Mouse (Mus musculus) cerebellum, postnatal 36 days (tissue): Measurements from ENCODE around the gene Tnni2.
A peak's percentile ranks its signal among the peaks of the same experiment; 100 is the strongest.

Experiments used
- DNase-seq, 2 experiments: peaks; one replicate each; pipeline ENCODE4 v3.0.0; 2021 to 2022; ENCODE audit warnings: mixed read lengths in 2 of 2

Gene Tnni2

GRCm38 (mm10) chr7:142461446-142461845, 19.8 kb downstream of the Tnni2 start:
- DNase-seq: peak in 1 of 2 experiments; percentile 1

GRCm38 (mm10) chr7:142462190-142462589, 20.6 kb downstream of the Tnni2 start:
- DNase-seq: peak in 1 of 2 experiments; percentile 3

- peak in 1 of 2 experiments; percentile 2 for DNase-seq
Measured at GRCm38 (mm10) chr7:142462594-142463078, 21.0 kb downstream of the Tnni2 start.

GRCm38 (mm10) chr7:142470171-142470691, 28.6 kb downstream of the Tnni2 start:
- no peak for DNase-seq

GRCm38 (mm10) chr7:142470808-142471413, 29.3 kb downstream of the Tnni2 start:
- no peak for DNase-seq

- no peak for DNase-seq
Measured at GRCm38 (mm10) chr7:142471414-142471861, 29.8 kb downstream of the Tnni2 start.

- DNase-seq: no peak
Measured at GRCm38 (mm10) chr7:142471884-142472570, 30.4 kb downstream of the Tnni2 start.

GRCm38 (mm10) chr7:142472936-142473335, 31.3 kb downstream of the Tnni2 start:
- no peak for DNase-seq

- DNase-seq: no peak
Measured at GRCm38 (mm10) chr7:142473476-142473875, 31.9 kb downstream of the Tnni2 start.

GRCm38 (mm10) chr7:142474799-142475198, 33.2 kb downstream of the Tnni2 start:
- peak in 1 of 2 experiments; percentile 14 for DNase-seq

- peak in 1 of 2 experiments; percentile 1 for DNase-seq
Measured at GRCm38 (mm10) chr7:142475641-142476040, 34.0 kb downstream of the Tnni2 start.

- no peak for DNase-seq
Measured at GRCm38 (mm10) chr7:142476271-142476670, 34.7 kb downstream of the Tnni2 start.

GRCm38 (mm10) chr7:142476795-142477452, 35.3 kb downstream of the Tnni2 start:
- peak; percentile 41 to 49 for DNase-seq

- no peak for DNase-seq
Measured at GRCm38 (mm10) chr7:142478001-142478400, 36.4 kb downstream of the Tnni2 start.

GRCm38 (mm10) chr7:142478574-142478973, 37.0 kb downstream of the Tnni2 start:
- no peak for DNase-seq

- no peak for DNase-seq
Measured at GRCm38 (mm10) chr7:142479307-142479706, 37.7 kb downstream of the Tnni2 start.

- DNase-seq: no peak
Measured at GRCm38 (mm10) chr7:142479886-142480285, 38.3 kb downstream of the Tnni2 start.

GRCm38 (mm10) chr7:142480661-142481060, 39.1 kb downstream of the Tnni2 start:
- DNase-seq: no peak

GRCm38 (mm10) chr7:142481186-142481567, 39.6 kb downstream of the Tnni2 start:
- DNase-seq: peak; percentile 52 to 60

- no peak for DNase-seq
Measured at GRCm38 (mm10) chr7:142481568-142482255, 40.1 kb downstream of the Tnni2 start.

- no peak for DNase-seq
Measured at GRCm38 (mm10) chr7:142482256-142482609, 40.6 kb downstream of the Tnni2 start.

- no peak for DNase-seq
Measured at GRCm38 (mm10) chr7:142483136-142483535, 41.5 kb downstream of the Tnni2 start.

- no peak for DNase-seq
Measured at GRCm38 (mm10) chr7:142484780-142485179, 43.2 kb downstream of the Tnni2 start.
